Mouse (Mus musculus) erythroblast, embryonic 14.5 days (primary cell): ENCODE data around the gene Surf4.

Experiments
- GATA1 ChIP-seq: IDR thresholded peaks from 2 replicates; pipeline ENCODE4 v1.6.1; 2012; ENCODE audit warnings: low read length, inconsistent platforms, mixed read lengths
- TAL1 ChIP-seq: IDR thresholded peaks from 3 replicates; pipeline ENCODE4 v1.6.1; 2012; ENCODE audit warnings: low read length, inconsistent platforms, mixed read lengths

DNA sequence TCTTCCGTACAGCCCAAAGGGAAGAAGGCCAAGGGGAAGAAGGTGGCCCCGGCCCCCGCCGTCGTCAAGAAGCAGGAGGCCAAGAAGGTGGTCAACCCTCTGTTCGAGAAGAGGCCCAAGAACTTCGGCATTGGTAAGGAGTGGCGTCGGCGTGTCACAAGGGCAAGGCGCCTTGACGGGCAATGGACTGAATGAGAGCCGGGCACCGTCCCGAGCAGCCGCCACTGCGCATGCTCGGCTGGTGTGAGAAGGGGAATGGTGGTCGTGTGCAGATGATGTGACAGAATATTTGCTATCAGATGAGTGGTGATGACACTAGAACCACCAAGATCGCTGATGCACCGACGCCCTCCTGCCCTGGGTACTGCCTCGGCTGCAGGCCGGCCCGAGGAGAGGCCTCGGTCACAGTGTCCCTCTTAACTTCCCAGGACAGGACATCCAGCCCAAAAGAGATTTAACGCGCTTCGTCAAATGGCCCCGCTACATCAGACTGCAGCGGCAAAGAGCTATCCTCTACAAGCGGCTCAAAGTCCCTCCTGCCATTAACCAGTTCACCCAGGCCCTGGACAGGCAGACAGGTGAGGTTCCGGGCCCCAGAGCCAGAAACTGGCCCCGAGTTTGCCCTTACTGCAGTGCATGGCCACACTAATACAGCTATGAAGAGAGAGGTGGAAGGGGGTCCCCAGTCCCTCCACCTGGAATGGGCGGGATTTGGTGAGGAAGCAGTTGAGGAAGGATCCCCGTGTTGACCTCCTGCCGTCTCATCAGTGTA lies 22.5 kb downstream of the Surf4 start:
- TF ChIP-seq TAL1: no peak
- TF ChIP-seq GATA1: no peak; the same call in 1 of the 2 replicates
